Mouse (Mus musculus): ENCODE data around the gene Ppp2r5a. TPM values are rescaled to one million over a fixed set of nuclear protein-coding genes. Genes with fewer than 3 reads are reported as not detected.

Ppp2r5a gene
- polyA plus RNA-seq, 1 experiment from 2014 or later = 34.6 TPM

DNA sequence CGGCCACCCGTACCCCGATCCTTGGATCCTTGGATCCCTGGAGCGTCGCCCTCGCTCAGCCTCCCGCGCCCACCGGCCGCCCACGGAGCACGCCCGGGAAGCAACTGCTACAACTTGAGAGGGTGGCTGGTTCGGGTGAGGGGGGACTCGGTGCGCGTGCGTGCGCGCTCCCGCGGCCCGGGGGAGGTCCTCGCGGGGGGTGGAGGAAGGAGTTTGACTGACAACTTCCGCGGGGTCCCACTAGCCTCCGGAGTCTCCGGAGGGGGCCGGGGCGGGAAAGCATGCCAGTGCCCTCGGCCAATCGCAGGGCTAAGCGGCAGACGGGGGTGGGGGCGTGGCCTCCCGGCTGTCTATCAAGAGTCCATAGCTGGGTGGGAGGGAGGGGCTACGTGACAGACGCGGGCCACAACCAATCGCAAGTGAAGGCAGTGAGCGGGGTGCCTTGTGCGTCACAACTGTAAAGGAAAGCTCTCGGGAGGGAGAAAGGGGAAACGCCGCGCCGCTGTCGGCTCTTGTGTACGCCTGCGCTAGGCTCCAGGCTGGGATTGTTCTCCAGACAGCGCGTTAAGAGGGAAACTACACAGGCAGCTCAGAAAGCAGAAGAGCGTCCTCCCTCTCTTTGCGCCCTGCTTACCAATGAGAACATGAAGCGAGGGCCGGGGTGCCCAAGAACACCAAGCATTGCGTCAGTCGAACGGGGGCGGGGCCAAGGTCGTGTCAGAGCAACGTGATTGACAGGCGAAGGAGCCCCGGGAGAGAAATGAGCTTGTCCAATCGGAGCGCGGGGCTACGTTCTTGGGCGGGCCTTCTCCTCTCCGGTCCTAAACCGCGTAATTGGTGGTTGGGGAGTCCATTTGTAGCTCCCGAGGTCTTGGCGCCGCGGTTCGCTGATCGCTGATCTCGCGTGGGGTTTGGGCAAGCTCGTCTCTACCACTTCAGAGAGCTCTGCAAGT, 5.9 kb downstream of the Ppp2r5a start:
- WGBS = 1% methylated on average over 58 of the region's 82 CpGs
- H3K27me3 ChIP-seq (replicated peaks; ENCODE audit: control insufficient read depth, insufficient read depth, low read length) = no peaks in the 10 kb centered on the region
- peaks cover 14% of the 10 kb centered on the region for H3K4me1 ChIP-seq (ENCODE audit: control insufficient read depth, insufficient read depth, low read length)
- H3K4me2 ChIP-seq (ENCODE audit: low read depth, low read length) = peak overlapping the region; percentile 61
- ATAC-seq (ENCODE audit: low read depth) (peak; percentile 98), DNase-seq (ENCODE audit: low spot score) (peak; percentile 100)
- H3K27ac ChIP-seq (replicated peaks; ENCODE audit: low read depth, low read length) = peak overlapping the region; percentile 98
- no peaks in the 10 kb centered on the region for H3K9me3 ChIP-seq (ENCODE audit: control insufficient read depth, low read length)
- no peaks in the 10 kb centered on the region for H3K36me3 ChIP-seq (ENCODE audit: control insufficient read depth, insufficient read depth, low read length)
- H3K9ac ChIP-seq (ENCODE audit: low read depth, low read length) = peak overlapping the region; percentile 91
- peak overlapping the region; percentile 62 for H3K4me3 ChIP-seq (ENCODE audit: low read depth, low read length)

DNA sequence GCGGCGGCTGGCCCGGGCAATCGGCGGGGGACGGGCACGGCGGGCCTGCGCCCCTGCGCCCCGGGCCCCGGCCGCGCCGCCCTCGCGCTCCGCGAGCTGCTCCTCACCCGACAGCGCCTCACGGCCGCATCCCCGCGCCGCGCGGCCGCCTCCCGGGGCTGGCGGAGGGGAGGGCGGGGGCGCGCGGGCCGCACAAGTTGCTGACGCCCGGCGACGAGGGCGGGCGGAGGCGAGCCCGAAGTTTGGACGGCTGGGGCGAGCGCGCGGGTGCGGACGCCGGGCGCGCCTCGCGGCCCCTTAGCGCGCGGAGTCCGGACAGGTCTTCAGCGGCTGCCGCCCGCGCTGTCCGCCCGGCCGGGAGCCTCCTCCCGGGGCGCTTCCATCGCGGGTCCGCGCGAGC, 6.6 kb downstream of the Ppp2r5a start:
- WGBS = 0% methylated on average over 9 of the region's 74 CpGs
- H3K36me3 ChIP-seq (ENCODE audit: control insufficient read depth, insufficient read depth, low read length) = no peaks in the 10 kb centered on the region
- DNase-seq (ENCODE audit: low spot score) (peak; percentile 53), ATAC-seq (ENCODE audit: low read depth) (peak; percentile 10)
- peak overlapping the region; percentile 62 for H3K4me3 ChIP-seq (ENCODE audit: low read depth, low read length)
- H3K9ac ChIP-seq (ENCODE audit: low read depth, low read length) = peak overlapping the region; percentile 91
- H3K27ac ChIP-seq (replicated peaks; ENCODE audit: low read depth, low read length) = peak overlapping the region; percentile 95
- H3K27me3 ChIP-seq (replicated peaks; ENCODE audit: control insufficient read depth, insufficient read depth, low read length) = no peaks in the 10 kb centered on the region
- no peaks in the 10 kb centered on the region for H3K9me3 ChIP-seq (ENCODE audit: control insufficient read depth, low read length)
- H3K4me1 ChIP-seq (ENCODE audit: control insufficient read depth, insufficient read depth, low read length) = peaks cover 16% of the 10 kb centered on the region
- peak overlapping the region; percentile 61 for H3K4me2 ChIP-seq (ENCODE audit: low read depth, low read length)

DNA sequence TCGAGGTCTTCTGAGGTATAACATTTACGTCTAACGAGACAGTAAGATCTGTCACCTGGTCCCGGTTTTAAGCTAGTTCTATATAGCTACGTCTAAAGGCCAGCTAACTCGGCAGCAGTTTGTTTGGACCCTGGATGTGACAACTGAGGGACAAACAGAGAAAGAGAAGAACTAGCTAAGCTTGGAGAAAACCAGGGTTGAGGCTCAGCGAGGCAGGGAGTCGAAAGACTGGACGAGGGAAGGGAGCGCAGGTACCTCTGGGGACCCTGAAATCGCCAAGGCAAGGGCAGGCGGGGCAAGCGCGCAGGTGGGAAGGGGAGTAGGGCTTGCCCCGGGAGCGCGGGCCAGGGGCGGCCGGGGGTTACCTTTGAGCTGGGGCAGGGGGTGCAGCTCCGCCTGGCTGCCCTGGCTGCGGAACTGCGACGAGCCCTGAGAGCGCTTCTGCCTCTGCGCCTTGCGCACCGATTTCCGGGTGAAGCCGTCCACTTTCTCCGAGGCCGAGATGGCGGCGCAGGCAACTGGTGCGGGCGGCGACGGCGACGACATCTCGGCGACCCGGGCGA, 7.1 kb downstream of the Ppp2r5a start:
- peak overlapping the region; percentile 91 for H3K9ac ChIP-seq (ENCODE audit: low read depth, low read length)
- peak overlapping the region; percentile 62 for H3K4me3 ChIP-seq (ENCODE audit: low read depth, low read length)
- no peaks in the 10 kb centered on the region for H3K9me3 ChIP-seq (ENCODE audit: control insufficient read depth, low read length)
- peak; percentile 19 for DNase-seq (ENCODE audit: low spot score)
- H3K27me3 ChIP-seq (replicated peaks; ENCODE audit: control insufficient read depth, insufficient read depth, low read length) = no peaks in the 10 kb centered on the region
- peak overlapping the region; percentile 61 for H3K4me2 ChIP-seq (ENCODE audit: low read depth, low read length)
- under 1% methylated on average over 14 of the region's 43 CpGs for WGBS
- peak overlapping the region; percentile 95 for H3K27ac ChIP-seq (replicated peaks; ENCODE audit: low read depth, low read length)
- no peaks in the 10 kb centered on the region for H3K36me3 ChIP-seq (ENCODE audit: control insufficient read depth, insufficient read depth, low read length)
- ATAC-seq (ENCODE audit: low read depth) = no peak
- H3K4me1 ChIP-seq (ENCODE audit: control insufficient read depth, insufficient read depth, low read length) = peaks cover 17% of the 10 kb centered on the region

DNA sequence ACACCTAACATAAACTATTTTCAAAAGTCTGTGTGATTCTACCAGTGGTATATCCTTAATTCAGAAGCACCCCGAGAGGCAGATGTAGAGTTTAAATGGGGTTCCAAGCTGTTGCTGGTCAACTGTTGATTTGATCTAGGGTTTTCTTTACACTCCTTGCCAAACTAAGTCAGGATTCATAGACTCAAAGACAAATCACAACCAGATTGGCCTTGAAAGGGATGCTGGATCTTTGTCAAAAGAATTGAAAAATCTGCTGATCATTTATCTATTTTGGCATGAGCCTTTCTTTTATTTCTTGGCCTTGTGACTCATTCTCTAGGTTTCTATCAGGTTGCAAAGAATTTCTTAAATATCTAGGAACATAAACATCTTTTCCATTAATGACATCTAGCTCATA, 7.9 kb downstream of the Ppp2r5a start:
- no peak overlapping the region for H3K9ac ChIP-seq (ENCODE audit: low read depth, low read length)
- DNase-seq (ENCODE audit: low spot score) (peak; percentile 12), ATAC-seq (ENCODE audit: low read depth) (no peak)
- H3K4me1 ChIP-seq (ENCODE audit: control insufficient read depth, insufficient read depth, low read length) = peaks cover 17% of the 10 kb centered on the region
- H3K9me3 ChIP-seq (ENCODE audit: control insufficient read depth, low read length) = no peaks in the 10 kb centered on the region
- WGBS = 24% methylated on average over 1 of the region's 1 CpGs
- H3K4me2 ChIP-seq (ENCODE audit: low read depth, low read length) = peak overlapping the region; percentile 61
- no peaks in the 10 kb centered on the region for H3K27me3 ChIP-seq (replicated peaks; ENCODE audit: control insufficient read depth, insufficient read depth, low read length)
- H3K4me3 ChIP-seq (ENCODE audit: low read depth, low read length) = peak overlapping the region; percentile 62
- H3K36me3 ChIP-seq (ENCODE audit: control insufficient read depth, insufficient read depth, low read length) = no peaks in the 10 kb centered on the region
- no peak overlapping the region for H3K27ac ChIP-seq (replicated peaks; ENCODE audit: low read depth, low read length)

DNA sequence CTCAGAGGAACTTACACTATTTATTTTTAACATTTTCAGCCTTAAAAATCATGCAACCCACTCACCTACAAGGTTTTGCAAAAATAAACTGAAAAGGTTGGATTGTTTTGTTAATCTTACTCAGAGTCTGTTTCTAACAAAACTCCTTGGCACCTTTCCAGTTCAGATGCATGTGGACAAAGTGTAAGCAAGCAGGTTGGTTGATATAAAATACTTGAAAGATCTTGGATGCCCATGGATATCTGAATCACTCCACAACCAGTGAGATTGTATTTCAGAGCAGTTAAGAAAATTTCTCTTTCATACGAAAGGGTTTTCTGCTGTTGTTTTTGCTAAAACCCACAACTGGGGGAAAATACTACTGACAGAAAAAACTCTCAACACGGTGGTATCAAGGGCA, 8.9 kb downstream of the Ppp2r5a start:
- 31% methylated on average over 2 of the region's 2 CpGs for WGBS
- Histone ChIP-seq H3K9ac (ENCODE audit: low read depth, low read length) (no peak overlapping the region), H3K4me2 (ENCODE audit: low read depth, low read length) (peak overlapping the region; percentile 61), H3K27me3 (replicated peaks; ENCODE audit: control insufficient read depth, insufficient read depth, low read length) (no peaks in the 10 kb centered on the region), H3K4me3 (ENCODE audit: low read depth, low read length) (peak overlapping the region; percentile 62), H3K9me3 (ENCODE audit: control insufficient read depth, low read length) (no peaks in the 10 kb centered on the region), H3K36me3 (ENCODE audit: control insufficient read depth, insufficient read depth, low read length) (no peaks in the 10 kb centered on the region), H3K4me1 (ENCODE audit: control insufficient read depth, insufficient read depth, low read length) (peaks cover 17% of the 10 kb centered on the region), H3K27ac (replicated peaks; ENCODE audit: low read depth, low read length) (no peak overlapping the region; the same call in 1 of the 2 replicates)
- ATAC-seq (ENCODE audit: low read depth) (no peak), DNase-seq (ENCODE audit: low spot score) (peak; percentile 57)

DNA sequence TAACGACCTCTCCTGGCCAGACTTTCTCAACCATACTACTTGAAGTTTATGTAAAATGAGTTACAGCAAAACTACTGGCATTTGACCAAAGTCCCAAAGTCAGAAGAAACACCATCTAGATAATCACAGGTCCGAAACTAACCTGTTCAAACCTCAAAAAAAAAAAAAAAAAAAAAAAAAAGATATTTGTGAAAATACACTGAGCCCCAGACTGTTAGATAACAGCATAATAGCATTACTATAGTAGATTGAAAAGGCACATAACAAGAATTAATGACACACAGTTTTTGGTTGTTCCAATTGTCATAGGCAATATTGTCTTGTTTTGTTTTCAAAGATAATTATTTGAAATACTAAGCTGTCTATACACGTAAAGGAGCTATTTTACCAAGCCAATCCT, 9.5 kb downstream of the Ppp2r5a start:
- Histone ChIP-seq H3K27ac (replicated peaks; ENCODE audit: low read depth, low read length) (no peak overlapping the region; the same call in 1 of the 2 replicates), H3K36me3 (ENCODE audit: control insufficient read depth, insufficient read depth, low read length) (no peaks in the 10 kb centered on the region), H3K9me3 (ENCODE audit: control insufficient read depth, low read length) (no peaks in the 10 kb centered on the region), H3K4me3 (ENCODE audit: low read depth, low read length) (no peak overlapping the region), H3K27me3 (replicated peaks; ENCODE audit: control insufficient read depth, insufficient read depth, low read length) (no peaks in the 10 kb centered on the region), H3K9ac (ENCODE audit: low read depth, low read length) (no peak overlapping the region), H3K4me1 (ENCODE audit: control insufficient read depth, insufficient read depth, low read length) (peaks cover 17% of the 10 kb centered on the region), H3K4me2 (ENCODE audit: low read depth, low read length) (no peak overlapping the region)
- ATAC-seq (ENCODE audit: low read depth) (no peak), DNase-seq (ENCODE audit: low spot score) (no peak)
- WGBS = 73% methylated on average over 3 of the region's 3 CpGs

DNA sequence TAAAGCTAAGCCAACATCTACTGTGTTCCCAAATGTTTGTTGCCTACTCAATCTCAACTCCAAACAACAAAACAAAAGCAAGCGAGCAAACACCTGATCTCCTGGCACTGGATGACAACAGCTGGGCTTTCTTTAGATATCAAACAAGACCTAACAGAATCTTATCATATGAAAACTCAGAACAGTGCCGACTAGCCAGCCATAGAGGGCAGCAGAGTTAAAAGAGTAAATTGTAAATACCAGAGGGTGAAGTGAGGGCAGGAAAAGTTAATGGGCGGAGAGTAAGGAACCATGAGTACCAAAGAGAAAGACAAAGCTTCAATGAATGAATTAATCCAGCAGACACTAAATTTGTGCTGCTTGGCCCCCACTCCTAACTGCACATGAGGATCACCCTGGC, 11.8 kb downstream of the Ppp2r5a start:
- no peaks in the 10 kb centered on the region for H3K9me3 ChIP-seq (ENCODE audit: control insufficient read depth, low read length)
- no peak overlapping the region for H3K4me3 ChIP-seq (ENCODE audit: low read depth, low read length)
- H3K27ac ChIP-seq (replicated peaks; ENCODE audit: low read depth, low read length) = no peak overlapping the region
- peak; percentile 84 for DNase-seq (ENCODE audit: low spot score)
- no peaks in the 10 kb centered on the region for H3K36me3 ChIP-seq (ENCODE audit: control insufficient read depth, insufficient read depth, low read length)
- H3K9ac ChIP-seq (ENCODE audit: low read depth, low read length) = no peak overlapping the region
- H3K4me1 ChIP-seq (ENCODE audit: control insufficient read depth, insufficient read depth, low read length) = peaks cover 17% of the 10 kb centered on the region
- 23% methylated on average over 3 of the region's 3 CpGs for WGBS
- no peaks in the 10 kb centered on the region for H3K27me3 ChIP-seq (replicated peaks; ENCODE audit: control insufficient read depth, insufficient read depth, low read length)
- no peak overlapping the region for H3K4me2 ChIP-seq (ENCODE audit: low read depth, low read length)
- ATAC-seq (ENCODE audit: low read depth) = peak; percentile 69

DNA sequence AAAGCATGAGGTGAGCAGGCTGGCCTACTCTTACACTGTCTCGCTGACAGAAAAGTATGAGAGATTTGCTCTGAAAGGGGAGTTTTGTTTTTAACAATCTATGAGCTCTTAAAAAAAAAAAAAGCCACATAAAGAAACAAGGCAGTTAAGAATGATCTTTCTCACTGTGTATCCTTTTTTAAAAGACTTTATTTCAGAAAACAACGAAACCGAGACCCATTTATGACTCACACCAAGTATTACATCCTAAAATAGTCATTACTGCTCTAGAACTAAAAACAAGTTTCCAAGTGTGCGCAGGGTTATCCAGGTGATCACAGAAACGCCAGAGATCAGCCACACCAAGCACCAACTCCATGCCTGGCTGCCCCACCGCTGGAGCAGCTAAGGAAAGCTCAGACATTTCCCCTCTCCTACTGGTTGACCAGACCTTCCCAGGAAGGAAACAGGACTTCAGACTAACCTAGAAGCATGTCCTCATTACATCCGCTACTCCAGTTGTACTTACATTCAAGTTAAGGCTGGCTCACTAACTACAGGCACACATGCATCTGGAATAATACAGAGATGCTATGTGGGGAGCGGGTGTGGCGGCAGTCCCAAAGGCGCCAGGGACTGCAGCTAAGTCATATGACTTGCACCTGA, 18.2 kb downstream of the Ppp2r5a start:
- Histone ChIP-seq H3K27me3 (replicated peaks; ENCODE audit: control insufficient read depth, insufficient read depth, low read length) (no peaks in the 10 kb centered on the region), H3K9ac (ENCODE audit: low read depth, low read length) (no peak overlapping the region), H3K4me2 (ENCODE audit: low read depth, low read length) (no peak overlapping the region), H3K4me3 (ENCODE audit: low read depth, low read length) (no peak overlapping the region), H3K36me3 (ENCODE audit: control insufficient read depth, insufficient read depth, low read length) (no peaks in the 10 kb centered on the region), H3K27ac (replicated peaks; ENCODE audit: low read depth, low read length) (no peak overlapping the region), H3K4me1 (ENCODE audit: control insufficient read depth, insufficient read depth, low read length) (no peaks in the 10 kb centered on the region), H3K9me3 (ENCODE audit: control insufficient read depth, low read length) (no peaks in the 10 kb centered on the region)
- ATAC-seq (ENCODE audit: low read depth) = no peak
- 96% methylated on average over 10 of the region's 10 CpGs for WGBS
- DNase-seq (ENCODE audit: low spot score) = no peak
